Mouse (Mus musculus) brain, embryonic 14.5 days (tissue): Measurements from ENCODE around the gene Gpr85.

Source experiments
- CTCF ChIP-seq: fragments of 200-500 bp; IDR thresholded peaks from 2 replicates; pipeline ENCODE4 v1.5.1; 2012; ENCODE audit warnings: inconsistent platforms, mild to moderate bottlenecking, moderate library complexity, borderline replicate concordance; ENCODE audit not compliant: insufficient read depth, insufficient read length; ENCODE audit errors: extremely low read depth
- POLR2A ChIP-seq: fragments of 200-500 bp; IDR thresholded peaks from 2 replicates; pipeline ENCODE4 v1.6.1; 2012; ENCODE audit warnings: mild to moderate bottlenecking, inconsistent platforms, borderline replicate concordance; ENCODE audit not compliant: poor library complexity, insufficient read depth, insufficient read length, severe bottlenecking; ENCODE audit errors: extremely low read depth

DNA sequence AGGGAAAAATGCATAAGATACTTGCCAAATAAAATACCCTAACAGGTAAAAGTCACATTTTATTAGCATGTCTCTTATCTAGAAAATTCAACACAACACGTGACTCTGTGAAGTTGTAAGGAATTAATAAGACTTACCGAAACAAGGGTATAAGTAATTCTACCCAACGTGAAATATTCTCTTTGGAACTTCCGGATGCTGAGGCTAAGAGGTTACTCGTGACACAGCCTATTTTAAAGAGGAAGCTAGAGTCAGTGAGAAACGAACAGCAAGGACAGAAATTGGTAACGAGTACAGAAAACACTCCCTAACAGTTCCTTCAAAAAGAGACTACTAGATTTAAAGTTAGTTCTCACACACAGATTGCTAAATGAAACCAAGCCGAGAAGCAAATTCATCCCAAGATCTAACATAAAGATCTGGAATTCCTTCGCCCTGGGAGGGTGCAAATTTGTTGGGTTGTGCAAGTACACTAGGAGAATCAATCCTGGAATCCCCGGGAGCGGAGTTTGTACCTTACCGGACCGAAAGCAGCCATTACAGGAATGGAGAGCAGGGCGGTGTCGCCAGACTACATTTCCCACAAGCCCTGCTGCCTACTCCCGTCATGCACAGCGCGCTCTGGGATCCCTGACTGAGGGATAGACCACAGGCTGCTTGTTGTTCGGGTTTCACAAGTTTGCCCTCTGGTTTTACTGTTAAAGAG lies 31.3 kb upstream of the Gpr85 start, which contains the start of gene 2610001J05Rik:
- TF ChIP-seq CTCF (no peak), POLR2A (peak; percentile 59; the same call in 1 of the 2 replicates)
